Mouse (Mus musculus) mature B cell (primary cell): ENCODE measurements around the gene Cdkl2.

Source experiments
- in situ Hi-C: fragments of 300-500 bp; cut with MboI; formaldehyde crosslinking; loops from 2 replicates; pipeline ENCODE4 v1.14.3; 2019

Cdkl2 gene

DNA sequence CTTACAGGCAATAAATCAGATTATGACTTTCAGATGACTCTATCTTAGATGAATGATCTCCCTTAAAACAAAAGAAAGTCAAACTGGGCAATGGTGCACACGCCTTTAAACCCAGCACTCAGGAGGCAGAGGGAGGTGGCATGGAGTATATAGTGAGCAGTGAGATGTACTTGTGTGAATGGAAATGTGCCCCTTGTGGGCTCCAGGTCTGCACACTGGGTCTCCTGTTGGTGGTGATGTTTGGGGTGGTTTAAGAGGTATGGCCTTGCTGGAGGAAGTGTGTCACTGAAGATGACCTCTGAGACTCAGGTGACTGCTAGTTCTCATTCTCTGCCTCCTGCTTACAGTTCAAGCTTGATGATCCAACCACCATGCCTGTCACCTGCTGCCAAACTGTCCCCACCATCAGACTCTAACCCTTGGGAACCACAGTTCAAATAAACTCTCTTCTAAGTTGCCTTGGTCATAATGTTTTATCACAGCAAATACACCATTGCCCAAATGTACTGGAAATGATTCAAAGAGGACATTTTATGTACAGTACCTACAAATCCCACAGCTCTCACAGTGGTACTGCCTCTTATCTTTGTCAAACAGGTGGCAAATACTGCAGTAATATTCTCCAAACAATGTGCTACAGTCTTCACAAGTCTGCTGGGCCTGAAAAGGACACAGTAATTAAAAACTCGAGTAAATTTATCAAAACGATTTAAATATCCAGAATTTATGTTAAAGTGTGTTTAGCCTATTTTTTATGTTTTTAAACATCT, 86.5 kb downstream of the Cdkl2 start:
- in situ Hi-C loops: no loop called here
